Mouse (Mus musculus) limb, embryonic 12.5 days (tissue): Measurements from ENCODE around the gene Tsg101. TPM values are rescaled to one million over a fixed set of nuclear protein-coding genes. Genes with fewer than 3 reads are reported as not detected.

Experiments used
- ATAC-seq: fragments of 200-750 bp; cut with Nextera tagmentation; 2 replicates; pipeline ENCODE4 v1.8.0; 2017; ENCODE audit warnings: low read depth, moderate TSS enrichment; ENCODE audit not compliant: insufficient number of reproducible peaks, insufficient read depth, low FRiP score, low TSS enrichment
- H3K27ac ChIP-seq: fragments of 300-500 bp; sonication (generic); 2 replicates; pipeline ENCODE4 v1.5.1; 2016; ENCODE audit warnings: mild to moderate bottlenecking, moderate library complexity
- H3K27me3 ChIP-seq: fragments of 300-500 bp; sonication (generic); 2 replicates; pipeline ENCODE4 v1.6.1; 2016; ENCODE audit warnings: mild to moderate bottlenecking, moderate library complexity
- H3K36me3 ChIP-seq: fragments of 300-500 bp; sonication (generic); 2 replicates; pipeline ENCODE4 v1.6.1; 2016; ENCODE audit warnings: mild to moderate bottlenecking, moderate library complexity
- H3K4me1 ChIP-seq: fragments of 300-500 bp; sonication (generic); replicated peaks from 2 replicates; pipeline ENCODE4 v1.6.1; 2016
- H3K4me2 ChIP-seq: fragments of 300-500 bp; sonication (generic); 2 replicates; pipeline ENCODE4 v1.6.1; 2016; ENCODE audit warnings: mild to moderate bottlenecking, moderate library complexity
- H3K4me3 ChIP-seq: fragments of 300-500 bp; sonication (generic); replicated peaks from 2 replicates; pipeline ENCODE4 v1.5.1; 2016; ENCODE audit warnings: mild to moderate bottlenecking
- H3K9ac ChIP-seq: fragments of 300-500 bp; sonication (generic); replicated peaks from 2 replicates; pipeline ENCODE4 v1.6.1; 2016; ENCODE audit warnings: mild to moderate bottlenecking, moderate library complexity
- H3K9me3 ChIP-seq: fragments of 300-500 bp; sonication (generic); 2 replicates; pipeline ENCODE4 v1.6.1; 2016; ENCODE audit warnings: mild to moderate bottlenecking, moderate library complexity
- WGBS: fragments of 180-500 bp; shearing (Covaris S2); methylation state at CpG from one replicate; pipeline ENCODE4 v1.1.7; 2016; 5-methylcytosine and 5-hydroxymethylcytosine counted together
- polyA plus RNA-seq: library from polyadenylated mRNA; unstranded; fragments of >200 nt; fragmentation: Nextera tagmentation; extraction: Ambion mirVana; gene quantifications from 2 replicates; pipeline ENCODE4 v1.2.1, GENCODE M21; 2016

The Tsg101 gene
- polyA plus RNA-seq = 221 and 230 TPM in 2 replicates

DNA sequence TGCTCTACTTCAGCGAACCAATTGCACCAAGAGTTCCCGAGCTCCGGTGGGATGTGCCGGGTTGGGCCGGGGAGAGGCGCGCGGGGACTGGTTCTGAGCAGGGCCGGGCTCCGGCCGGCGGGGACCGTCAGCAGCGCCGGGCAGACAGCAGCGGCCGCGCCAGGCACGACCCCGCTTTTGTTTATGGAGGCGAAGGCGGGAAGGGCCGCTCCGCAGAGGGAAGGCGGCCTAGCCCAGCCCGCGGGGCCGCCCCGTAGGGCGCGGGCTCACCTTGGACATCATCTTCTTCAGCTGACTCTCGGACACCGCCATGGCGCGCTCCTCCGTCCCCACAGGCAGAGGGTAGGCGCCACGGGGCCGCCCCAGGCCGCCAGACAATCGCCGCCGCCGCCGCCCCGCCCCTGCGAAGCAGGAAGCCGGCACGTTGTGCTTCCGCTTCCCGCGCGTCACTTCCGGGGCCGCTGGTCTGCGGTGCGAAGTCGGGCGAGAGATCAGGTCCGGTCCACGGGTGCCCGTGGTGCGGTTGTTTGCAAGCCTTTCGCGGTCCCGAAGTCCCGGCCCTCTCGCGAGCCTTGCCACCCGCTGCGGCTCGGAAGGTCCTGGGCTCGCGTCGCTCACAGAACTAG, at the start of gene Tsg101:
TSS of gene Tsg101 (minus strand) at position 419 of the 626 bp plus-strand sequence.
- WGBS = under 1% methylated on average over 75 of the region's 75 CpGs
- peaks cover 25% of the 10 kb centered on the region for H3K36me3 ChIP-seq
- H3K27me3 ChIP-seq = no peaks in the 10 kb centered on the region
- H3K9me3 ChIP-seq = no peaks in the 10 kb centered on the region
- H3K27ac ChIP-seq = peak within 1 kb of the TSS; percentile 97
- H3K4me3 ChIP-seq = peak within 1 kb of the TSS; percentile 91
- peaks cover 16% of the 10 kb centered on the region for H3K4me1 ChIP-seq
- H3K9ac ChIP-seq = peak within 1 kb of the TSS; percentile 95
- ATAC-seq = peak; percentile 89
- peak within 1 kb of the TSS; percentile 66 for H3K4me2 ChIP-seq

DNA sequence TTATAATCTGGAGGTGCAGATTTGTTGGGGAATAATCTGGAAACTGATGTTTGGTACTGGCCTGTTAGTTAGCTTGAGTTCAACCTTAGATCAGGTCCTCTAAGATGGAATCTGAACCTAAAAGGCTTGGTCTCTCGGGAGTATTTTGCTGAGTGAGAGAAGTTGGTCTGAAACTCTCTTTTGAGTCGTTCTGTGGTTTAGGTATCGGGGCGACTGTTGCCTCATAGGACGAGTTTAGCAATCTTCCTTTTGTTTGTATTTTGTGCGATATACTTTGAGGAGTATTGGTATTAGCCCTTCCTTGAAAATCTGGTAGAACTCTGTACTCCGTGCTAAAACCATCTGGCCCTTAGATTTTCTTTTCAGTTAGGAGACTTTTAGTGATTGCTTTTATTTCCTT, 44.3 kb upstream of the Tsg101 start:
- no peaks in the 10 kb centered on the region for H3K36me3 ChIP-seq
- H3K4me2 ChIP-seq = no peak overlapping the region

DNA sequence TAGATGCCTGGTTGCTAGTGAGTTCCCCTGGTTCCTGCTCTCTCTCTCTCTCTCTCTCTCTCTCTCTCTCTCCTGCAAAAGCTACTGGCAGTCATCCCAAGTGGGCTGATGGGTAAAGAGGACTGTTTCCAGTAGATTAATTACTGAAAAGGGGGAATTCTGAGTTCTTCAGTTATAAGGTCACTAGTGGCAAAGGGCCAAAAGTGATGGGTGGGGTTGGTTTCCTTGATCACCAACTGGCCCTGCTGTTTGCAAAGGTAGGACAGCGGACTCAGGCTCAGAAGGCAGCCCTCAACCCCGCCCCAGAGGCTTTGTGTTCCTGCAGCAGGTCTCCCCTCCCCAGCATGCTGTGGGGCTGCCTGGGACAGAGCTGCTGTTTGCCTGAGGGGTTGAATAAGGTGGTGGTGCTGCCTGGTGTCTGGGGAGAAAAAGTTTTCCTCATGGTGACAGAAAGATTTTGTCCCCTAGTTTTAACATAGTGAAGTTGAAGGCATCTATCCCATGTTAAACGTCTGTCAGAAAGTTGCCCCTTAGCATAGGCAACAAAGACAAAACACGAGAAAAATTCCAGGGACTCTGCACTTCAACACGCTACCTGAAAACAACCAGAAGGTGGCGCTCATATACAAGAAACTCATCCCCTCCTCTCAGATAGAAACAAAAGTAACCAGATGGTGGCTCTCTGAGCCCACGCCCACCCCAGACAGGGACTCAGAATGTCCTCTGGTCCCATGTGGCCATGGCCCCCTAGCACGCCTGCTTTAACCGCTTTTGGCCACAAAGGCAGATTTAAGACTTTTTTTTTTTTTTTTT, 43.2 kb upstream of the Tsg101 start:
- Histone ChIP-seq H3K9ac (no peak overlapping the region), H3K4me3 (no peak overlapping the region), H3K27ac (no peak overlapping the region), H3K9me3 (no peaks in the 10 kb centered on the region), H3K27me3 (peaks cover 11% of the 10 kb centered on the region), H3K36me3 (no peaks in the 10 kb centered on the region), H3K4me2 (peak overlapping the region; percentile 13; the same call in 1 of the 2 replicates), H3K4me1 (peaks cover 4% of the 10 kb centered on the region; the same call in 1 of the 2 replicates)
- WGBS = under 1% methylated on average over 9 of the region's 9 CpGs
- peak; percentile 69 for ATAC-seq

More for the DNA sequence above, 44.3 kb upstream of the Tsg101 start:
- no peak overlapping the region for H3K4me3 ChIP-seq
- H3K4me1 ChIP-seq = peaks cover 4% of the 10 kb centered on the region; the same call in 1 of the 2 replicates
- no peak overlapping the region for H3K27ac ChIP-seq
- H3K9ac ChIP-seq = no peak overlapping the region
- peaks cover 11% of the 10 kb centered on the region for H3K27me3 ChIP-seq
- H3K9me3 ChIP-seq = no peaks in the 10 kb centered on the region
- 89% methylated on average over 7 of the region's 7 CpGs for WGBS
- ATAC-seq = no peak

DNA sequence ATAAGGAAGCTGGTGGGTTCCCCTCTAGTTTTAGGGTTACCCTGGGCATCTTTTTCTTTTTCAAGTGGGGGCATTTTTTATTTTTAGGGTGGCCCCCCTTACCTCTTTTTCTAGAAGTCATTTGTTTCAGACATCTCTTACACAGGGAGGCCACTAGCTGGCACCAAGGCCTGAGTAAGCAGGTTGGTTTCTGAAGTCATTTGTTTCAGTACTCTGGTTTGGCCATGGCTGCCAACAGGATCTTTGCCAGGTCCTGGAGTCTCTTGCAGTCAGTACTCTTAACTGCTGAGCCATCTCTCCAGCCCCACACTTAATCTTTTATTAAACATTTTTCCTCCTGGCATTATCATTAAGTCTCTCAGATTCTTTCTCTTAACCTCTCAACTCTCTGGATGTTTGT, 42.4 kb upstream of the Tsg101 start:
- Histone ChIP-seq H3K27ac (no peak overlapping the region), H3K4me2 (no peak overlapping the region), H3K9me3 (no peaks in the 10 kb centered on the region), H3K4me3 (no peak overlapping the region), H3K27me3 (peaks cover 11% of the 10 kb centered on the region), H3K4me1 (peaks cover 12% of the 10 kb centered on the region), H3K9ac (no peak overlapping the region), H3K36me3 (no peaks in the 10 kb centered on the region)
- no peak for ATAC-seq

DNA sequence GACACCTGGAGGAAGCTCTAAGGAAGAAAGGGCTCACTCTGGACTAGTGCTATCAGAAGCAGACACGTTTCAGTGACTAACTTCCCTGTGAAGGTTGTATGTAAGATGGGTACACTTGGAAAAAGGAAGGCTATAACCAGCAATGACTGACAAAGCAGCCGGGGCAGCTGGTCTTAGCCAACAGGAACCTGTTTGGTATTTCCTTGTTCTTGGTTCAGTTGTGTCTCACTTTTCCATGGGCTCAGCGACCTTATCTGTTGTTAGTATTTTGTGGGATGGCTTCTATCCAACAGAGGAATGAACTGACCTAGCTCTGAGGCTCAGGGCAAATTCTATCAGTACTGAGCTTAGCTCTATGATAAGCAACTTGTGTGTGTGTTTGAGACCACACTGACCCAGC, 41.2 kb upstream of the Tsg101 start:
- no peak overlapping the region for H3K4me3 ChIP-seq
- no peak for ATAC-seq
- H3K27me3 ChIP-seq = peaks cover 11% of the 10 kb centered on the region
- H3K27ac ChIP-seq = no peak overlapping the region
- no peaks in the 10 kb centered on the region for H3K9me3 ChIP-seq
- H3K4me2 ChIP-seq = no peak overlapping the region
- H3K4me1 ChIP-seq = peaks cover 14% of the 10 kb centered on the region
- H3K36me3 ChIP-seq = no peaks in the 10 kb centered on the region
- H3K9ac ChIP-seq = no peak overlapping the region
- WGBS = 61% methylated on average over 3 of the region's 3 CpGs

DNA sequence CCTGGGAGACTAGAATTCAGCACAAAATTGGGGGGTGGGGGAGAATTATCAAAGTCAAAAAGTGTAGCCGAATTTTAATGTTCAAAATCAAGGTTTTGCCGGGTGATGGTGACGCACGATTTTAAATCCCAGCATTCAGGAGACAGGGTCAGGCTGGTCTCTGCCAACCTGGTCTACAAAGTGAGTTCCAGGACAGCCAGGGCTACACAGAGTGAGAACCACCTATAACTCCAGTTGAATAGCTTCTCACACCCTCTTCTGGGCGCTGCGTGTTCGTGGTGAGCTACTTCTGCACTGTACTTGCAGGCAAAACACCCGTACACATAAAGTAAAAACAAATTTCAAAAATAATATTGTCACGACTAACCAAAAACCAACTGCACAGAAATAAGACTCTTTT, 39.1 kb upstream of the Tsg101 start:
- no peaks in the 10 kb centered on the region for H3K9me3 ChIP-seq
- 20% methylated on average over 9 of the region's 9 CpGs for WGBS
- H3K4me2 ChIP-seq = peak overlapping the region; percentile 85
- no peak overlapping the region for H3K27ac ChIP-seq
- H3K4me1 ChIP-seq = peaks cover 14% of the 10 kb centered on the region
- H3K9ac ChIP-seq = peak overlapping the region; percentile 75; the same call in 1 of the 2 replicates
- ATAC-seq = 0 out of 2 replicates have a peak, but pooled peaks have one; percentile 35
- H3K27me3 ChIP-seq = peaks cover 11% of the 10 kb centered on the region
- peak overlapping the region; percentile 72 for H3K4me3 ChIP-seq
- peaks cover 16% of the 10 kb centered on the region for H3K36me3 ChIP-seq

DNA sequence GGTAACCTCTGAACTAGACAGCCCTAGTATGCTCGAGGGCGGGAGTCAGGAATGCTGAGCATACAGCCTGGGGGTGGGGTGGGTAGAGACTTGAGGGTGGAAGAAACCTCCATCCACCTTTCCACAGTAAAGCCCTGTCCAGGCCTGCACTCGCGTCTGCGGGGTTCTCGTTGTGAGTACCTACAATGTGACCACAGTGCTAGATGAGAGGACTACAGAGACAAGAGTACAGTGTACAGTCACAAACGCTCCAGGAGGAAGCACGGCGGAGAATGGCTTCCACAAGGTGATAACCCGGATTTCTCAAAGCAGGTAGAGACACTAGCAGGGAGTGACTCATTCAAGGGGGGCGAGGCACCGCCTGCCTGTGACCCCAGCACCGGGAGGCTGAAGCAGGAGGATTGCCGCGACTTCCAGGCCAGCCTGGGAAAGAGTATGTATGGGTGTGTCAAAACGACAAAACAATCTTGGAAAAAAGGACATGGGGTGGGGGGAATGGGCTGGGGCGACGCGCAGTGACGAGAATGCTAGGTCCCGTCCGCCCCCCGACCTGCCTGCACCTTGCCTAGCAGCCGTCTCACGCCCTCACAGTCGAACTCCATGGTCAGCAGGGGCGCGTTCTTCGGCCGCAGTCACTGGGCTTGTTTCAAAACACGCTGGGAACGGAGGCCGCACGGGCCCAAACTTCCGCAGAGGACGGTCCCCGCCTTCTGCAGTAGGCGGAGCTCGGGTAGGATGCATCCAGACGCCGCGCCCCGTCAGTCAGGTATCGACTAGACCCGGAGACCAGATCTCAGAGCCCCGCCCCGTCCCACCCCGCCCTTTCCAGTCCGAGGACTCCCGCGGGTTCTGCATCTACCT, 38.3 kb upstream of the Tsg101 start, which contains the start of gene Uevld:
TSS of gene Uevld (minus strand) at position 697 of the 861 bp plus-strand sequence.
- Histone ChIP-seq H3K9ac (peak within 1 kb of the TSS; percentile 75), H3K4me1 (peaks cover 14% of the 10 kb centered on the region), H3K36me3 (peaks cover 24% of the 10 kb centered on the region), H3K4me3 (peak within 1 kb of the TSS; percentile 72), H3K4me2 (peak within 1 kb of the TSS; percentile 85), H3K9me3 (no peaks in the 10 kb centered on the region), H3K27me3 (peaks cover 11% of the 10 kb centered on the region), H3K27ac (0 out of 2 replicates have a peak within 1 kb of the TSS, but pooled peaks have one; percentile 23)
- ATAC-seq = peak; percentile 92
- 2% methylated on average over 51 of the region's 51 CpGs for WGBS

DNA sequence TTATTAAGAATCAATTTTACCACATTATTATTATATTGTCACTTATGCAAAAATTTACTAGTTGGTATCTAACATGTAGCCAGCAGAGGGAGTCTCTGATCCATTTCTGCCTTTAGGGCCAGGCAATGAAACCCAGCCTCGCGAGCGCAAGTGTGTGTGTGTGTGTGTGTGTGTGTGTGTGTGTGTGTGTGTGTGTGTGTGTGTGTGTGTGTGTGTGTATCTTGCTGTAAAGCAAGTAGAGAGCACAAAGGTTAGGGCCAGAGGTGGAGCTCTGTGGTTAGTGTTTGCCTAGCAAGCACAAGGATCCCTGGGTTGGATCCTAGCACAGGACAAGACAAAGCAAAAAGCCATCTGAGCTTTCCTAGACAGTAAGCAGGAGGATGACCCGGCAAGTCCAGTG, 16.1 kb upstream of the Tsg101 start:
- no peak for ATAC-seq
- no peak overlapping the region for H3K27ac ChIP-seq
- 74% methylated on average over 4 of the region's 4 CpGs for WGBS
- H3K36me3 ChIP-seq = peaks cover 79% of the 10 kb centered on the region
- H3K4me3 ChIP-seq = no peak overlapping the region
- no peaks in the 10 kb centered on the region for H3K27me3 ChIP-seq
- no peaks in the 10 kb centered on the region for H3K4me1 ChIP-seq
- no peaks in the 10 kb centered on the region for H3K9me3 ChIP-seq
- H3K4me2 ChIP-seq = no peak overlapping the region
- no peak overlapping the region for H3K9ac ChIP-seq

DNA sequence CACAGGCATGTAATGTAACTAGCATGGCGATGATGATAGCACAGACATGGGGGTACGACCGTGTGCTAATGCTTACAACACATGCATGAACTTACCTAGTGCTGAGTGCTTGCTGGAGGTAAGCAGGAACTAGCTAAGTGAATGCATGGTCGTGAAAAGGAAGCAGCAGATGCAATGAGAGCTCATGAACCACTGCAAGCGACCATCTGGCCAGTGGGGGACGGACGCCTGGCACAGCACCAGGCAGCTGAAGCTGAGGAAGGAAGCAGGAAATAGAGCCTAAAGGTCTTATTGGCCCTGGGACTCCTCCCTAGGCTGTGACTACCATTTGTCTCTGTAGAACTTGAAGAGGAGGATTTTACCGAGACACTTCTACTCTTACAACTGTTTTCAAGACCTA, 15.0 kb upstream of the Tsg101 start:
- Histone ChIP-seq H3K4me3 (no peak overlapping the region), H3K9me3 (no peaks in the 10 kb centered on the region), H3K4me2 (no peak overlapping the region), H3K27ac (no peak overlapping the region), H3K27me3 (no peaks in the 10 kb centered on the region), H3K9ac (no peak overlapping the region), H3K36me3 (peaks cover 76% of the 10 kb centered on the region), H3K4me1 (no peaks in the 10 kb centered on the region)
- ATAC-seq = no peak
- whole genome bisulfite sequencing = 81% methylated on average over 8 of the region's 8 CpGs

DNA sequence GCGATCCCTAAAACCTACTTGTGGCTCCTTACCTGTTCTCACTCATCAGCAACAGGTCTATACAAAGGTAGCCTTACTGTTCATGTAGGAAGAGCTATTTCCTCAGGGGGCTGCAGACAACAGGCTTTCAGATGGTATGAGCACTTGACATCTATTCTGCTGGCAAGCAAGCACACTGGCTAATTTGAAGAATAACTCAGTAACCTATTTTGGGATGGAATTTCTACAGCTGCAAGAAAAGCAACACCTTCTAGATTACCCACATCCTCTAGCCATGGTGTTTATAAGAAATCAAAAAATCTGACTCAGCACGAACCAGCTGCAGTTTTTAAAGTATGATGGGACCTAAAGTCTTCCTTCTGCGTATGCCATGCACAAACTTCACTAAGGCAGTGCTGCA, 11.6 kb upstream of the Tsg101 start:
- Histone ChIP-seq H3K4me1 (no peaks in the 10 kb centered on the region), H3K36me3 (peaks cover 61% of the 10 kb centered on the region), H3K4me3 (no peak overlapping the region), H3K4me2 (no peak overlapping the region), H3K9me3 (no peaks in the 10 kb centered on the region), H3K27ac (no peak overlapping the region), H3K27me3 (no peaks in the 10 kb centered on the region), H3K9ac (no peak overlapping the region)
- WGBS = 94% methylated on average over 3 of the region's 3 CpGs
- ATAC-seq = no peak

DNA sequence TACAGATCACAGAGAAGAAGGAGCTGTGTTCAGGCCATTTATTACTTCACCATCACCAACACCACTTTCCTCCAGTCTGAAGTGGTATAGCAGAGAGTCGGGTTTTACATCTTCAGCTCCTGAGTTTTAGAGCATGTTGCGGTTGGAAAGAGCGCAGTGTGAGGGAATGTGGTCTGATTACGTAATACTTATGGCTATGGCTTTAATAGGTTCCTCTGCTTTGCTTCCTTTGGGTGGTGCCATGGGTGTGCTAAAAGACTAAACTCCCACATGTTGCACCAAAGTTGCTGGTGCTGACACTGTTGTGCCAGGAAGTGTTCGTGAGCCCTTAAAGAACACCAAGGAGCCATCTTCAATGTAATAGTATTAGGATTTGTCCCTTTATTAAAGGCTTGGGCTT, 8.5 kb upstream of the Tsg101 start:
- no peak overlapping the region for H3K27ac ChIP-seq
- peaks cover 39% of the 10 kb centered on the region for H3K36me3 ChIP-seq
- WGBS = 94% methylated on average over 5 of the region's 5 CpGs
- H3K9ac ChIP-seq = no peak overlapping the region
- H3K4me1 ChIP-seq = no peaks in the 10 kb centered on the region
- no peak overlapping the region for H3K4me3 ChIP-seq
- H3K27me3 ChIP-seq = no peaks in the 10 kb centered on the region
- no peak overlapping the region for H3K4me2 ChIP-seq
- ATAC-seq = no peak
- H3K9me3 ChIP-seq = no peaks in the 10 kb centered on the region
